Mouse (Mus musculus) NIH3T3 (cell line): Measurements from ENCODE around the gene Gm44790.

ENCODE experiments used
- DNase-seq: peaks from one replicate; pipeline ENCODE4 v3.0.0-alpha.2; 2012; ENCODE audit warnings: low read depth

Gene Gm44790

GRCm38 (mm10) chr6:86404100-86404861, 22.2 kb upstream of the Gm44790 start, which contains the start of gene Tia1:
TSS of gene Tia1 (plus strand) at chr6:86404219.
- peak; percentile 100 for DNase-seq

DNA sequence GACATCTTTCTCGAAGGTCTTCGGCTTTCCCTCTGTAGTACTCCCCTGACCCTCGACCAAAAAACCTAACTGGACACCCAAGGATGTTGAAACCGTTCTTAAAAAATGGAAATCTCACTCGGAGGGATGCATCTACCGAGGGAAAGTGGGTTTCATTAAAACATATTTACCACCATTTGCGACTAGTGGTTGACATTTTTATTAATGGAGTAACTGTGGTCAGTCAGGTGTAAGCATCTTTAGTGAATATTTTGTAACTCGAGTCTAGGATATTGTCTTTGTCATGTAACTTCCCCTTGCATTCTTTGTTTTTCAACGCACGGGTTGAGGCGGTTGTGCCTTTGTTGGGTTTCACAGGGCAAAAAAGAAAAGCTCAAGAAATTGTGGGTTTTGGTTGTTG, 21.5 kb upstream of the Gm44790 start:
- peak; percentile 41 for DNase-seq

DNA sequence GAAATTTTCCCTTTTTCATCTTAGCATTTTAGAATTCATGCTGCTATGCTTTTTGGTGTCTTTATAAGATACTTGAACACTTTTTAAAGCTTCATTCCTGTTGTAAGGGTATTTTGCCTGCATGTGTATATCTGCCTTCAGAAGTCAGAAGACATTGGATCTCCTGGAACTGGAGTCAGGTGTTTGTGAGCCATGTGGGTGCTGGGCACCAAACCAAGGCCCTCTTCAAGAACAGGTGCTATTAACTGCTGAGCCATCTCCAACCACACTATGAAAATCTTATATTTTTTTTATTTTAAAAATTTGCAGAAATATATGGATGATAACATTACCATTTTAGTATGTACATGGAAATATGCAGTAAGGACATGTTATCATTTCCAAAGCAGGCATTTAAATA, 20.2 kb upstream of the Gm44790 start:
- DNase-seq = no peak

GRCm38 (mm10) chr6:86418711-86419110, 7.7 kb upstream of the Gm44790 start:
- DNase-seq = no peak

DNA sequence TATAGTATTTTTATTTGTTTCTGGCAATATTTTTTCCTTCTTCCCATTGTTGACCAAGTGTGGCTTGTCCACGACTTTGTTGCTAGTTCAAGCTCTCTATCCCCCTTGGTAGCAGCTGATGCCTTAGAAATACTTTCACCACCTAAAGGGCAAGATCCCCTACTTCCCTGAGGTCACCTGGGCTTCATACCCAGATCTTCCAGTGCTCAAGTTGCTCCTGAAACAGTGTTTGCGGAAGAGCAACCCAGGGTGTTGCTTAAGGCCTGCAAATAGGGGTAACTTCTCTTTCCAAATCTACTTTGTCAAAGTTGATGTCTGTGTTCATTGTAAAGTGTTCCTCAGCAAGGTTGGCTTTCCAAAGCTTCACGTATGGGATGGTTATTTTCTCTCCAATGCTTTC, 7.2 kb upstream of the Gm44790 start:
- no peak for DNase-seq

DNA sequence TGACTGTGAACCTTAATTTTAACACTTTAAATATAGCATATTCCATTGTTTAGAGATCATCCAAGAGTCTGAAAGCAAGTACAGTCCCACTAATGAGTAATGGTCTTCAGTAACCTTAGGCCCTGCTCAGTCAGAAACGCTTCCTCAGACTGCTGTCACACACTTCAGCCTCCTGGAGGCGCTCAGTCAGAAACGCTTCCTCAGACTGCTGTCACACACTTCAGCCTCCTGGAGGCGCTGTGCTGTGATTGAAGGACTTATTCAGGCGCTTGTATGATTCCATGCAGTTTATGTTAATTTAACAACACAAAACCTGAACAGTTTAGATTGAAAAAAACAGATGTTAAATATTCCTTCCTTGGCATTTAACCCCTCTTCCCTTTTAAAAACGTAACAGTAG, 6.0 kb upstream of the Gm44790 start:
- peak; percentile 66 for DNase-seq

GRCm38 (mm10) chr6:86431531-86431930, 5.1 kb downstream of the Gm44790 start:
- no peak for DNase-seq

DNA sequence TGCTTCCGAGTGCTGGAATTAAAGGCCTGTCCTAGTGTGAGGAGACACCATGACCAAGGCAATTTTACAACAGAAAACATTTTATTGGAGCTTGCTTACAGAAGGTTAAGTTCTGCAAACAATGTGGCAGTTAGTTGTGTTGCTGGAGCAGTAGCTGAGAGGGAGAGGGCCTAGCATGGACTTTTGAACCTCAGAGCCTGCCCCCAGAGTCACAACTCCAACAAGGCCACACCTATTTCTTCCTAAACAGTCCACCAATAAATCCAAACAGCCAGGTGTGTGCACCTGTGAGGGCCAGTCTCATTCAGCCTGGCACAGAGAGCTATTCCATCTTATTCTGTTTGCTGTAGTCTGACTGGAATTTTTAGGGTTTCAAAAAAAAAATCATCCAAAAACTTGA, 7.2 kb downstream of the Gm44790 start:
- DNase-seq = no peak

GRCm38 (mm10) chr6:86437711-86438110, 11.3 kb downstream of the Gm44790 start:
- peak; percentile 76 for DNase-seq

DNA sequence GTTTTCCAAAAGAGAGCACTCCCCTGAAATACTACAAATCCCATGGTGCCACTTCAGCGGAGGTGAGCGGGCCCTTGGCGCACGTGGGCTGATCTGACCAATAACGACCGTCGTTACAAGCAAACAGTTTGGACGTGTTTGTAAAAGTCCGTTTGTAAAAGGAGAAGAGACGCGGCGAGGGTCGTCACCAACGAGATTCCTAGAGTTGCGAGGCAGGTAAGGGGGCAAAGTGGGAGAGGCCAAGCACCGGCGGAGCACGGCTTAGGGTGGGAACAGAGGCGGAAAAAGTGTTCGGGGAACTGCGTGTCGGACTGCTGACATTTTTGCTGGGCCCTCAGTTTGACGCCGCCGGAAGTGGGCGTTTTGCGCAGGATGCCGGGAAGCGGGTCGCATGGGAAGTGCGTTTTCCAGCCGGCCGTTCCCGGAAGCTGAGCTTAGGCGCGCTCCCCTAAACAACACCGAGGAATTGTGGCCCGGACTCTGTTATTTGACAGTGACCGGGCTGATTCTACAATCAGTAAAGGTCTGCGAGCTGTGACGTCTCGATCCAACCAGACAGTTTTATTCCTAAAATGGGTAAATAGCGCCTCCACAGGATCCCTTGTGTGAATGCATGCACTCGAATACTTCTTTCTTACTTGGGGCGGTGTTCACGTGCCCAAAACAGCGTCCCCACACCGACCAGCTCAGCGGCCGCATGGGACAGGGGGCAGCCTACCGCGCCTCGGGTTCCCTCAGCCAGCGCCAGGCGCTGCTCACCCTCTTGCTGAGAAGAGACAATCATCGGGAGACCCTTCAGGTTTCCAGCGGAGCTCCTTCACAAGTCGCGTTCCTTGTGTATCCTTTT, 12.0 kb downstream of the Gm44790 start, which contains the start of gene C87436:
C87436 (plus strand) TSS at position 103 of the 847 bp plus-strand sequence.
- DNase-seq = peak; percentile 97

DNA sequence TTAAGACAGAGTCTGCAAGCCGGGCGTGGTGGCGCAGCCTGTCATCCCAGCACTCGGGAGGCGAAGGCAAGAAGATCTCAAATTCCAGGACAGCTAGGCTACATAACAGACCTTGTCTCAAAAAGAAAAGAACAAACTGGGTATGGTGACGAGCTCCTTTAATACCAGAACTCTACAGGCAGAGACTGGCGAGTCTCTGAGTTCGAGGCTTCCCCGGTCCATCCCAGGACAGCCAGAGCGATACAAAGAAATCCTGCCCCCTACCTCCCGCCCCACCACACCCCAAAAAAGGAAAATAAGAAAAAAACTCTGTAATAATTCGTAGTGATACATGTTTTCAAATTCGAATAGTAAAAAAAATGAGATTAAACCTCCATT, 12.7 kb downstream of the Gm44790 start:
- DNase-seq = peak; percentile 52

GRCm38 (mm10) chr6:86439531-86439930, 13.1 kb downstream of the Gm44790 start:
- DNase-seq = peak; percentile 45

GRCm38 (mm10) chr6:86441571-86441970, 15.1 kb downstream of the Gm44790 start:
- DNase-seq = no peak

DNA sequence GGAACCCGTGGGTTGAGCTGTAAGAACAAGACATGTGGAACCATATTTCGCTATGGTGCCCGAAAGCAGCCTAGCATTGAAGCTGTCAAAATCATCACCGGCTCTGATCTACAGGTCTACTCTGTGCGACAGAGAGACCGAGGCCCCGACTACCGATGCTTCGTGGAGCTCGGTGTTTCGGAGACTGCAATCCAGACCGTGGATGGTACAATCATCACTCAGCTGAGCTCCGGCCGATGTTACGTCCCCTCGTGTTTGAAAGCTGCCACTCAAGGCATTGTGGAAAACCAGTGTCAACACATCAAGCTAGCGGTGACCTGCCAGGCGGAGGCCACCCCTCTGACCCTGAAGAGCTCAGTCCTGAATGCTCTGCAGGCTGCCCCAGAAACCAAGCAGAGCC, 19.1 kb downstream of the Gm44790 start:
- no peak for DNase-seq

GRCm38 (mm10) chr6:86446927-86447568, 20.6 kb downstream of the Gm44790 start:
- DNase-seq = no peak

- DNase-seq = no peak
Measured at GRCm38 (mm10) chr6:86456727-86457126, 30.3 kb downstream of the Gm44790 start.

DNA sequence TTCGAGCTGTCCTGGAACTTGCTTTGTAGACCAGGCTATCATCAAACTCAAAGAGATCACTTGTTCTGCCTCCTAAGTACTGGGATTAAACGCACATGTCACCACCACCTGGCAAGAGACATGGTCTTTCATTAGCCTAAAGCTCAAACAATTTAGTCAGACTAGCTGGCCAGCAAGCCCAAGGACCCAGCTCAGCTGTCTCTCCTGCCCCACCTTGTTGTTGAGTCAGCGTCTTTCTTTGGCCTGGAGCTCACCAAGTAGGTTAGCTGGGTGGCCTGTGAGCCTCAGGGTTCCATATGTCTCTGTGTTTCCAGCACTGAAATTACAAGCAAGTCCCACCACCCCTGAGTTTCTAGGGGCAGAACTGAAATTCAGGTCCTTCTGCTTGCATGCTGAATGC, 36.6 kb downstream of the Gm44790 start:
- no peak for DNase-seq

GRCm38 (mm10) chr6:86471317-86471716, 44.9 kb downstream of the Gm44790 start:
- DNase-seq = no peak

GRCm38 (mm10) chr6:86471760-86472099, 45.3 kb downstream of the Gm44790 start:
- DNase-seq = no peak

DNA sequence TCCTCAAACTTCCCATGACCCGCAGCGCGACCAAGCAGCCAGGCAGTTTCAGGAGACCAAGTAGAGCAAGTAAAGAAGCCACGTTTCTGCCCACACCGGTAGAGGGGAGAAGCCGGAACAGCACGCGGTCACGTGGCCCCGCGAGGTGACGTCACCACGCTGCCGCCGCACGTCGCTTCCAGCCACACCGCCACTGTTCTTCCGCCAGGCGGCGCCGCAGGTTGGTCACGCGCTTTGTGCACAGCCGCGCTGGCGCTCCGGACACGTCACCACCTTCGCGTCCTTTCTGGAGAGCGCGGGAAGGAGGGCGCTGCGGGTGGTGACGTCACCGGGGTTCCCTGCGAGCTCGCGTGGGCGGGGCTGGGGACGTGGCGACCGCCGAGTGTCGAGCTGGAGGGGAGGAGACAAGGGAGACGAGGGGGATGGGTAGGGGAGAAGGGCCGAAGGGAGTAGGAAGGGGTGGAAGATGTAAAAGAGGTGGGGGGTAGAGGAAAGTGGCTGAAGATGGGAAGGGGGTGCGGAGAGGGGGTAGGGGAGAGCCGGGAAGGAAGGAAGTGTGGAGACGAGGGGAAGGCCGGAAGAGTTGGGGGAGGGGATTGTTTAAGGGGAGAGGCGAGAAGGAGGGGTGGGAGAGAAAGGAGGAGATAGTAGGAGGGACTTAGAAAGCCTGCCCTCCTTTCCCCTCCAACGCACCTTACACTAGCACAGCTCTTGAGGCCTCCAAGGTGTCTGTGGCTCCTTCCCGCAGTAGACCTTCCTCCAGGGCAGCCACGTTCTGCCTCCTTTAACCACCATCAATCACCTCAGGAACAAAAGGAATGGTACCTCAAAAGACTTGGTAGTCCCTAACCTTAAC, 45.9 kb downstream of the Gm44790 start:
- DNase-seq = peak; percentile 100

GRCm38 (mm10) chr6:86473077-86473476, 46.6 kb downstream of the Gm44790 start:
- DNase-seq = peak; percentile 76

GRCm38 (mm10) chr6:86474072-86474471, 47.6 kb downstream of the Gm44790 start:
- no peak for DNase-seq
